Mouse (Mus musculus) heart, adult 11 months (tissue): ENCODE measurements at regions not wholly inside any gene's neighbourhood (a gene's known extent, or its start where the extent isn't known, plus 50 kb on each side); places are given as distances from the start of the nearest gene placed in this dataset.

ENCODE experiments used
- DNase-seq: peaks from one replicate; pipeline ENCODE4 v3.0.0; 2022

DNA sequence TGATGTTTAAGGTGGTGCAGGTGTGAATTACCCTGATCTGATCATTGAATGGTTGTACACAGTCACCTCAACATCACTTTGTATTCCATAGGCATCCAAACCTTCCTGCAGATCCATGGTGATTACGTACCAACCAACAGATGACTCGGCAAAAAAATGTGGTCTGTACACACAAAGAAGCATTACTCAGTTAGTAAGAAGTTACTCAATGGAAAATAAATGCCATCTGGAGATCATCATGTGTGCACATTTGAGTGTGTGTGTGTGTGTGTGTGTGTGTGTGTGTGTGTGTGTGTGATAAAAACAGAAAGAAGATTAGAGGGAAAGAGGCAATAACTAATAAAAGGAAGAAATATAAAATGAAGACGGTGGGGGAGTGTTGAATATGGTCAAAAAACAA is 1512.2 kb upstream of the Gm6569 start:
- no peak for DNase-seq

DNA sequence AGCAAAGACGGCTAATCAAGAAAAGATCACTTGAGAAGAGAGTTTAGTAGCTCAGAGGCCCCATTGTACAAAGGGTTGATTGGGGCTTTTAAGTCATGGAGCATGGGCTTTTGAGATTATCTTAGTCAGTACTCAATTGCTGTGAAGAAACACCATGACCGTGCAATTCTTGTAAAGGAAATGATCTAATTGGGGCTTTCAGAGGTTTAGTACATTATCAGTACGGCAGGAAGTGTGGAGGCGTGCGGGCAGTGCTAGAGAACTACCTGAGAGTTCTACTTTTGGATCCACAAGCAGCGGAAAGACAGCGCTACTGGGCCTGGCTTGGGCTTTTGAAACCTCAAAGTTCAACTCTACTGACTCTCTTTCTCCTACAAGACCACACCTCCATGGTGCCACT is 1511.2 kb upstream of the Gm6569 start:
- no peak for DNase-seq

DNA sequence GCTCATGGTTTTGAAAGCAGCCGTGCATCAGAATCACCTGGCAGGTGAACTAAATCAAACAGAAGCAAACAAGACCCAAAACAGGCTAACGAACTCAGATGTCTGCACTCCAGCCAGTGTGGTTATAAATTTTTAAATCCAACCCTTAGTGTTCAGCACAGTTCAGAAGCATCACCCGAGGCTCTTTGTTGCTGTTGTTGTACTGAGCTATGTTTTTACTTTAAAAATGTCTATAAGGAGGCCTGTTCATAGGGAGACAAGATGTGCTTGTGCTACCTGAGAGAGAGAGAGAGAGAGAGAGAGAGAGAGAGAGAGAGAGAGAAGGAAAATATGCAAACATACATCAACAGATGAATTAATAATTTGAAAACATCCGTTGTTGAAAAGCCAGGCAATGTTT is 1503.1 kb upstream of the Gm6569 start:
- DNase-seq: no peak

DNA sequence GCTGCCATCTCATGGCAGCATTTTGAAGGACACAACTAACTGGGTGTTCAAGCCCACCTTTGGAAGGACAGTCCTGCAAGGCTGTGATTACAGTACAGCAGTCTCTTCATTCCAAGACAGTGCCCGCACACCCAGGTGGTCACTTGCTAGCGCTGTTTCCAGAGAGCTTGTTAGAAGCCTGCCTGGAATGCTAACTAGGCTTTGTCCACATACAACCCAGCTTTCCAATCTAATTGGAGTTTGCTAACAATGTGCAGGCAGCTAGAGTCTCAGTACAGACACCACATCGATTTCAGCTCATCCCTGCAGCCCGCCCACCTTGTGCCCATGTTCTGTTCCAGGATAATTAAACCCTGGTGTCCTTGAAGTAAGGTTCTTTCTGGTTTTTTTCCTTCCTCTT is 1499.9 kb upstream of the Gm6569 start:
- peak; percentile 60 for DNase-seq

DNA sequence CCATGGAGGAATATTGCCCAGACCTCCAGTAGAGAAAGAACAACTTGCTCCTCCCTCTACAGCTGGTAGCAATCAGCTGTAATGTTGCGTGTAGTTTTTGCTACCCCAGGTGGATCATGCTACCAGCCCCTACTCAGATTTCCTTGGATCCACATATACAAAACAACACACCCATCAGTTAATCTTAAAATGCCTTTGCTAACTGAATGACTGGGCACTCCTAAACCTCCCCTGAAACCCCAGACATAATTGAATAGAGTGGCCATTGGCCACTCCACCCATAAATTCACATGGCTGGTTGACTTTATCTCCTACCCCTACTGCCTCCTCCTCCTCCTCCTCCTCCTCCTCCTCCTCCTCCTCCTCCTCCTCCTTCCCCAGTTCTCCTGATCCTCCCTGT is 1494.7 kb upstream of the Gm6569 start:
- no peak for DNase-seq

DNA sequence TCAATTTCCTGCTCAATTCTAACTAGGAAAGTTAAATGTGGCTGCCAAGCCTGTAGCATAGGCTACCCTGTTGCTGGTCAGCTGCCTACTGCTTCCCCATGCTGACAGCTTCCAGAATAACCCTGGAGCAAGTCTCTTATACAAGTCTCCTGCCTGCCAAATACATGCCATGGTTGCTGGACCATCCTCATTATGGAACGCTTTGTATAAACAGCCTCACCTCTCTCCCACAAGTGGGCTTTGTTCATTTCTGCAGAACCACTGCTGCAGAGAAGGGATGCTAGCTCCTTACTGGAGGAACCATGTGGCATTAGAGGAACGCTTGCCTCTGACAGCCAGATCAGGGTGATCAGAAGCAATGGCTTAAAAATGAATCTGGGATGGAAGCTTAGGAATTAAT is 1492.4 kb upstream of the Gm6569 start:
- no peak for DNase-seq

DNA sequence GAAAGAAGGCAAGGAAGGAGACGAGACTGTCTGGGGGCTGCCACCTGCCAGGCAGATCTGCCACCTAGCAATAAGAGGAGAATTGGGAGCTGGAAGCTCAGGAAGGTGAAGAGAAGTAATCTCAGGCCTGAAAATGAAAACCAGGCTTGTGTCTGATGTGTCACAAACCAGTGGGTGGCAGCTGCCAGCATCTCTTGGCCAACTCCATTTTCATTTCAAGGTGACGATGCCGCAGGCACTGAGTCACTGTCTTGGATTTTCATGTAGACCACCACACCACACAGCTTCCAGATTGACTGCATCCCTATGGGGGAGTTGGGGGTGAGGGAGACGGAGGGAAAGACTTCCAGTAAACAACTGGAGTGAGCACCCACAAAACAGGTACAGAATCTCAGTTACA is 1491.9 kb upstream of the Gm6569 start:
- DNase-seq: peak; percentile 16

DNA sequence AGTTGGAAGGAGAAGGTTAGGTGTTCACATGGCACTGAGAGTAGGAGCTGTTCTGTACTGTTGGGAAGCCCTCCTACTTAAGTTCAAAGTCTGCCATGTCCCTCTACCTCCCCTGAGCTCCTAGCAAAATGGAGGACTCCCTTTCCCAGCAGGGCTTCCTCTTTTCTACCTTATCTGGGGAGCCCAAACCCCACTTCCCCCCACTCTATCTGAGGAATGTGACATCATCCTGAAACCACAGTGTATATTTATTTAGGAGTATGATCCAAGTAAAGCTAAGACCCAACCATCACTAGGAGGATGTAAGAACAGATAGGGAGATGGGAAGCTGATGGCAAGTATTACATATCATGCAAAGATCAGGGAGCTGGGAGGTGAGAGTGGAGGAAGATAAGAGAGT is 1490.6 kb upstream of the Gm6569 start:
- no peak for DNase-seq

DNA sequence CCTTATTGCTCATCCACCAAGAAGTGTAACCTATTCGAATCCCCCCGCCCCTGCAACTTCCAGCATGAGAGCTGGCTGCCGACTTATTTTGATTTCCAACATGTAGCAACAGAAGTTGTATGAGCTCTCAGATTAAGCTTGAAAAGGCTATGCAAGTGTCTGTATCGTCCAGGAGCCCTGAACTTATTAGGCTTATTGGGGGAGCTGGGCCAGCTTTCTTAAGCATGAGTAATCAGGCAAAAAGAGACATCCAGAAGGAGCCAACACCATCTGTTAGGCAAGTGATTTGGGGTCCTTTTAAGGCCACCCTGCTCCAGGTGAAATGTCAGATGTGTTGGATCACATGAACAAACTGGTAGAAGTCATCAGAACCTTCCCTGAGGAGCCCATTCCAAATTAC is 1481.0 kb upstream of the Gm6569 start:
- no peak for DNase-seq

DNA sequence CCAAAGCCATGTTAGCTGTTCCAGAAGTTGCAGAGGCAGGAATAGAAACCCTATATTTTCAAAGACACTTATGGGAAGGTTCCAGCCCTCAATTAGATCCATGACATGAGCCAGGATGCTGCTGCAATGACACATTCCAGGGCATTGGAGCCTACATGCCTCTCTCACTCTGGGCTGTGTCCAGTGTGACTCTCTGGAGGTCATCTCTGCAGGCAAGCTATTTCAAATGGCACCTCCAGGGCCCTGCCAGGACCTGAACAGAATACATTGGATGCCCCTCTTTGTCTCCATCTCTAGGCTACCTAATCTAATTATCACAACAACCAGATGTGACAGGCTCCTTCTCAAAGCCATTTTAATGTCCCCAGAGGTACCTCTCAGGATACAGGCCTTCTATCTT is 1478.7 kb upstream of the Gm6569 start:
- DNase-seq: no peak

DNA sequence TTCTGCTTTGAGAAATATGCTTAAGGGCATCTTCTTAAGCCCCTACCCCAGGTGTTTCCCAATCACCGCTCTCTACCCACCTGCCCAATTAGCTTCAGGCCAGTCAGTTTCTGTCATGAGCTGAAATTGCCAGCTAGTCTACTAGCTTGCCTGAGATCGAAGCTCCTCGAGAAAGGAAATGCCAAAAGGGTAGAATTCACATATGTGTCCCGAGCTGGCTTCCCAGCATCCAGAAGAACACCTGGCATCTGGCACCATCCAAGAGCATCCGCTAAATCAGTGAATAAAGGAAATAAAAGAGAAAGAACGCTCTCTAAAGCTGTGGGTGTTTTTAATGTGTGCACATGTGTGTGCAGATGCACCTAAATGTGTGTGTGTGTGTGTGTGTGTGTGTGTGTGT is 1474.7 kb upstream of the Gm6569 start:
- DNase-seq: no peak

DNA sequence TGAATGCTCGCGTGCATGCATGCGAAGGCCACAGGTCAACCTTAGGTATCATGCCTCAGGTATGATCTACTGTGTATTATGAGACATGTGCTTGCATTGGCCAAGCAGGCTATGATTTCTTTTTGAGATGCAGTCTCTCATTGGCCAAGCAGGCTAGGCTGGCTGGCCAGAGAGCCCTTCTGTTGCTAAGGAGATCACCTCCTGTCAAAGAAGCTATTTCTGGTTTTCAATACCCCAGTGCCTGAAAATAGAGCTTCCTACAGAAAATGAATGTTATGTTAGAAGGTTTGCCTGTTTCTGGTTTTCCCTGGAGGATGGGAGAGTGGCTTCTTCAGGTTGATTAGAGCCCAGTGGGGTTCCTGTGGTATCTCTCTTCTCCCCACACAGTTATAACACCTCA is 1474.3 kb upstream of the Gm6569 start:
- DNase-seq: no peak

DNA sequence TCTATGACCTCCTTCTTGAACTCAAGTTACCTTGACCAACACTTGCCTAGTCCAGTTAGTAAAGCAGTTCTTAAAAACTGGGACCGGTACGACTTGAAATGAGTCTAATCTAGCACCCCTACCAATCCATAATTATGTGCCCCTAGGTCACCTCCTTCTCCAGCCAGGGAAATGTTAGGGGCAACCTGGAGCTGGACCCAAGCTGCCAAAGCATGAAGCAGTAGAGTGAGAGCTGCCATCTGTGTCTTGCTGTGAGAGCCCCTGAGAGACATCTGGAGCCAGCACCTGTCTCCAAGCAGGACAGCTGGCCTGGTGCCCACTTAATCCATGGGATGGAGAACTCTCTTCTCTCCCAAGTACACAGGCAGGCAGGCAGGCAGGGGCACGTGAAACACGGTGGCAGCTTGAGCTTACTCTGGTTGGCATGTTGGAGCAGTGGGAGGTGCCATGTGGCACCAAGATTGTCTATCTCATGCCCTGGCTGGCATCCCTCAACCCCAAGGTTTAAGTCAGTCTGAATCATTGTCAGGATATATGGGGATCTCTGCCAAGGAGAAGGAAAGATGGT is 1473.8 kb upstream of the Gm6569 start:
- DNase-seq: no peak

DNA sequence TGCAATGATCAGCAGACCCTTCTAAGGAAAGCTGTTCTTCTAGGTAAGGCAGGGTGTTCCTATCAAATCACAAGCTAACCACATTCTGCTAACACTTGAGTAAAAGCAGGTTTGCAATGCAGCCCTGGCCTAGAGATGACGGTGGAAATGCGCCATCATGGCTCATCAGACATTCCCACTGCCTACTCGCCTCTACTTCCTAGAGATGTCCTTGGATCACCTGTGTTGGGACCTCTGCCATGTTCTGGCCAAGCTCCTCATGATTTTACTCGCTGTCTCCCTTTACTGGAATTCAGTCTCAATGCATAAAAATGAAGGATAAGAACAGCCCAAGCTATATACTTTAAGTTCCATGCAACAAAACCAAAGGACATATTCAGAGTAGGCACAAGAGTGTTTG is 1461.3 kb upstream of the Gm6569 start:
- DNase-seq: no peak

DNA sequence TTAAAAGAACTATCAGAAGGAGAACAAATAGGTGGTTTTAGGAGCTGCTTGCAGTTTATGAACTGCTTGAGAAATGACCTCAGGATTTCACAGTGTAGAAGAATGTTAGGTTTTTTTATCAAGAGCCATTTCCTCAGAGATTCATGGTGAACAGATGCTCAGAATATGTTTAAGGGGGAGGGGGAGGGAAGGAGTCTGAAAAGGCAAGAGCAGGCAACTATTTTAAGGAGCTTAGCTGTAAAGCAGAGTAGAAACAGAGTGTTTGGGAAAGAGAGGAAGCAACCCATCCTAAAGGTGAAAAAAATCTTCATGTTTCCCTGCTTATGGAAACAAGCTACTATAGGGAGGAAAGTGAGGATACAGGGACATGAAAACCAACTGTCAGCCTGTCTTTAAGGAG is 1457.2 kb upstream of the Gm6569 start:
- DNase-seq: no peak

DNA sequence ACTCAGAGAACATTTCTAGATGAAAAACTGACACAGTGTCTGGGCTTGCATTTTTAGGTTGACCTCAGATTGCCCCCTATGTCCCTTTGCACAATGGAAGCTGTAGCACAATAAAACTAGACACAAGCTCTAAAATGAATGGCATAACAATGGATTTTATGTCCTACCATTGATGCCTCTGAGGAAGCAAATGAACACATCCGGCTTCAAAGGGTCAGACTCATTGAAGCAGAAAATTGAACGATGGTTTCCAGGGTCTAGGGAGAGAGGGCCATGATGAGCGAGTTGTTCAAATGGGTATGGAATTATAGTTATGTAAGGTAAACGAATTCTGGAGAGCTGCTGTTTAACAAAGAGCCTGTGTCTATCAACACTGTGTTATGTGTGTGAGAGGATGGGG is 1455.1 kb upstream of the Gm6569 start:
- no peak for DNase-seq

DNA sequence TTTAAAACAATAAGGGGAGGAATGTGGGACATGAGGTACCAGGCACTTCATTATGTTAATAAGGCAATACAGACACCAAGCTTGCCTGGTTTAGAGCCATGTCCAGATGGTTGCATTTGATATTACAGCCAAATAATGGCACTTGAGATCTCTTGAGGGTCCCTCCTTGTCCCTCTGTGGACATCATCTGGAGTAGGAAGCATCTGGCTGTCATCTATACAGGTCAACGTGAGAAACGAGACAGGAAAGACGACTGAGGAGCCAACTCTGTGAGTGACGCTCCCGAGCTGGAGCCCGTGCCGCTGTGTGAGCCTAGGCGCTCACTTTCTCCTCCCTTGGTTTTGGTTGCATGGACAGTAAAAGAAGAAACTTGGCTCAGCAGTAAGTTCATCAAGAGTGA is 1453.2 kb upstream of the Gm6569 start:
- DNase-seq: no peak

DNA sequence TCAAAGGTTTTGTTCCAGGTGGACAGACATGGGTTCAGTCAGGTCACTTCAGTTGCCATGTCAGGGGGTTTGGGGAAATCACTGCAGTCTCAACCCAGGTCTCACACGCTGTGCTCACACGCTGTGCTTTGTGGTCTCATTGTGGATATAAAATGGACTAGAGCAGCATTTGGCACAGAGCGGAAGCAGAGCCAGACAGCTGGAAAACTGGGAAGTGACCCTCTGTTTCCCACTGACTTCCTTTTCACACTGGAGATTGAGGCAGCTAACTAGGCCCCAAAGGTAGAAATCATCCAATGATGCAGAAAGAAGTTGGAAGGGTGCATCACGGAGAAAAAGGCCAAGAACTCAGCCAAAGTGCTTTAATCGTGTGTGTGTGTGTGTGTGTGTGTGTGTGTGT is 1452.6 kb upstream of the Gm6569 start:
- no peak for DNase-seq

DNA sequence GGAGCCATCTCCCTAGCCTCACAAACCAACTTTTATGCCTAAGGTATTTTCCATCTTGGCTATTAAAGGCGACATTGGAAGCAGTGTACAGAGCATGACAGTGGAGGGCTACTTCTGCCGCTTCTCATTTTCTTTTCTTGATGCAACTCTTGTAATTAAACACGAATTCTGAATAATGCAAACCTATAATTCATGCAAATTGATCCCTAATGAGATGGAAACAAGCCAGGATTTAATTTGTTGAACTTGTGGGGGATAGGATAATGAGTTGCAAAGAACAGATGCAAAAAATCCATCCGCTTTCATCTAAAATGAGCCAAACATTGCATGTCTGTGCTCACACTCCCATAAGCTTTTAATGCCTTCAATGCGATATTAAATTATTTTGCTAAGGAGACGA is 1451.8 kb upstream of the Gm6569 start:
- DNase-seq: no peak

DNA sequence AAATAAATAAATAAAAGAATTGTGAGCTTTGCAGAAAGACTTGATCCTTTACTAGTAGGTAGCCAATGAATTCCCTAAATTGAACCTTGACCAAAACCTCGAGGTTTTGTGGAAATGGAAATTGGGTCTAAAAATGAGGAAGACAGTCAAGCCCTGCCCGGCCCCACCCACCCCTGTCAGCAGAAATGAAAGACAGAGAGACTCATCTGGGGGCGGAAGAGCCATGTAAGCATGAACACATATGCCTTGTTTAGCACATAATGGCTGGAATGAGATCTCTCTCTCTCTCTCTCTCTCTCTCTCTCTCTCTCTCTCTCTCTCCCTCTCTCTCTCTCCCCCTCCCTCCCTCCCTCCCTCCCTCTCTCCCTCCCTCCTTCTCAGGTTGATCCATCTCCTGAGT is 1451.3 kb upstream of the Gm6569 start:
- no peak for DNase-seq

DNA sequence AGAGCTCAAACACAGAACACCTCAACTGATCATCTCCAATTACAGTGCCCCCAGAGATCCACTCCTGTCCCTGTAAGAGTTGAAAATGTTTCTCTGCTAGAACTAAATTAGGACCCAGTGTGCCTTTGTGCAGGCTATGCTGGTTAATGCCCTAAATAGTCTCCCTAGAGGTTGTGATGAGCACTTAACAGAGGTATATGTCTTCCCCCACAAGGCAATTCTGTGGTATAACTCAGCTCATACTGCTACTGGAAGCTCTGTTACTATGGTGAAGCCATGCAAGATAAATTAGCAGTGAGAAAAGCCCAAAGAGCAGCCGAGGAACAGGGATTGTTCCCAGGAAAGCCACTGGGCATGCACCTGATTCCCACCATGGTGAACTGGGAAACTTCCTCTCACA is 1450.9 kb upstream of the Gm6569 start:
- no peak for DNase-seq

DNA sequence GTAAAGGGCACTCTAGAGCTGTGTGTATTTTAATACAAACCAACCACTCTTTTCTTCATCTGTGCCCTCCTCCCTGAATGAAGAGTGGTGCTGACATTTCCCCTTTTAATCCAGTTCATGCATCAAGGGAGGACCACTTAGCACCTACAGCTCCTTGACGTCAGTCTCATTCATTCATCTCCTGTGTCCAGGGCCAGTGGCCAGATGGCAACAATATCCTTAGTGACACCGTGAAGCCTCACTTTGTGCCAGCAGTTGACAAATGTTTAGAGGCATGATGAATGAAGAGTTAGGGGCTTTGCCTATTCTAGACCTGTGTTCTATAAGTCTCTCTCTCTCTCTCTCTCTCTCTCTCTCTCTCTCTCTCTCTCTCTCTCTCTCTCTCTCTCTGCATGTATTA is 1441.1 kb upstream of the Gm6569 start:
- no peak for DNase-seq

DNA sequence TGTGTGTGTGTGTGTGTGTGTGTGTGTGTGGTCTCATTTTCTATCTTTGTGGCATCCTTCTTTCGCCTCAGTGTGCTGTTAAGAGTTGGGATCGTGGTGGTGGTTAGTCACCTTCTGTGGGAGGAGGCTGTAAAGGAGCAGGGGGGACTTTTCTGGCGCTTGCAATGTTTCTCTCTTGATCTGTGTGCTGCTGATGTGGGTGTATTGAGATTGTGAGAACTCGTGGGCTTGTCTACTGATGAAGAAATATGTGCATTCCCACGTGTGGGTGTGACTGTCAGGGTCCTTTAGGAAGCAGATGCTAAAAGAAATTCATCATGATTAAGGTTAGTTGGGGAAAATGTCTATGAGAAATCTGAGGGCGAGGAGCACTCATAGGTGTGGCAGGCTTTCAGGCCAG is 1422.4 kb upstream of the Gm6569 start:
- no peak for DNase-seq
